Mouse (Mus musculus) erythroblast, embryonic 14.5 days (primary cell): ENCODE measurements around the gene Arhgef16. TPM values are rescaled to one million over a fixed set of nuclear protein-coding genes. Genes with fewer than 3 reads are reported as not detected.
A peak's percentile ranks its signal among the peaks of the same experiment; 100 is the strongest.

ENCODE experiments used
- H3K27me3 ChIP-seq: 2 replicates; pipeline ENCODE4 v1.6.1; 2012; ENCODE audit warnings: inconsistent platforms; ENCODE audit not compliant: control insufficient read depth
- H3K36me3 ChIP-seq: 2 replicates; pipeline ENCODE4 v1.6.1; 2012; ENCODE audit warnings: mild to moderate bottlenecking, inconsistent platforms; ENCODE audit not compliant: control insufficient read depth
- H3K4me1 ChIP-seq: 2 replicates; pipeline ENCODE4 v1.6.1; 2012; ENCODE audit warnings: inconsistent platforms; ENCODE audit not compliant: control insufficient read depth
- H3K4me3 ChIP-seq: replicated peaks from 2 replicates; pipeline ENCODE3; 2012; ENCODE audit warnings: moderate library complexity, mild to moderate bottlenecking, inconsistent platforms
- H3K9me3 ChIP-seq: 2 replicates; pipeline ENCODE4 v1.6.1; 2012; ENCODE audit warnings: low read length, inconsistent platforms, mixed read lengths; ENCODE audit not compliant: control insufficient read depth
- GATA1 ChIP-seq: IDR thresholded peaks from 2 replicates; pipeline ENCODE4 v1.6.1; 2012; ENCODE audit warnings: low read length, inconsistent platforms, mixed read lengths
- TAL1 ChIP-seq: IDR thresholded peaks from 3 replicates; pipeline ENCODE4 v1.6.1; 2012; ENCODE audit warnings: low read length, inconsistent platforms, mixed read lengths
- polyA plus RNA-seq: library from polyadenylated mRNA; stranded (reverse); fragments of >175 nt; gene quantifications from 2 replicates; pipeline ENCODE4 v1.2.3, GENCODE M21; 2012

The Arhgef16 gene
- polyA plus RNA-seq, 1 experiment = 0.02 TPM

DNA sequence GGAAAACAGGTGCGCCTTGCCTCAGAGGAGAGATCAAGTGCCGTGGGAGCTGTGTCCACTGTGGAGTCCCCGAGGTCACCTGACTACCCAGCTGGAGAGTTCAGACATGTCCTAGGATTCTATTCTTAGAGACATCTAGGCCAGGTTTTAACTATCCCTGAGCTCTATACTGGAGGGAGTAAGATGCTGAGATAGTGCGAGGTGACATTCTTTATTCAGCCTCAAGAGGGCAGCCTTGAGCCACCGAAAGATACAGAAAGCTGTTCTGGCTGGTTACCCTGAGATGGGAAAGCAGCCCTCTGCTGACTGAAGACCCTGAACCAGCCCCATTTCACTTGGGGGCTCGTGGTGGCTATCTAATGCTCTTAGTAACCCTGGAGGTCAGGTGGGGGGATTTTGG is 27.4 kb upstream of the Arhgef16 start:
- no peak overlapping the region for H3K4me3 ChIP-seq
- no peaks in the 10 kb centered on the region for H3K36me3 ChIP-seq
- H3K27me3 ChIP-seq = no peaks in the 10 kb centered on the region
- peaks cover 5% of the 10 kb centered on the region for H3K4me1 ChIP-seq
- H3K9me3 ChIP-seq = no peaks in the 10 kb centered on the region
- TF ChIP-seq TAL1 (no peak), GATA1 (no peak)

DNA sequence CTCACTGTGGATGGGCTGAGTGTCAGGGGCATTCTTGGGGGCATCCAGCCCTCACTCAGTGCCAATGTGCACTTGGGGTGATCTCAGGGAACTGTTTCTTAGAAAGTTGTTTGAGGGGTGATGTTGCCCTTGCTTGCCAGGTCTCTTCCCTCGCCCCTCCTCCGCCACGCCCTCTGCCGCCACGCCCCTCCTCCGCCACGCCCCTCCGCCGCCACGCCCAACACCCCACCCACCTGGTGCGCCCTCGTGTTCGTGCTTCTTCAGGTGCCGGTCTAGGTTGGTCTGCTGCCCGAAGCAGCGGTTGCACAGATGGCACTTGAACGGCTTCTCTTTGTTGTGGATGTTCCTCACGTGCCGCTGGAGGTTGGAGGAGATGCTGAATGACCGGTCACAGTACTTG is 27.0 kb upstream of the Arhgef16 start:
- Histone ChIP-seq H3K36me3 (no peaks in the 10 kb centered on the region), H3K9me3 (no peaks in the 10 kb centered on the region), H3K27me3 (no peaks in the 10 kb centered on the region), H3K4me1 (peaks cover 5% of the 10 kb centered on the region), H3K4me3 (no peak overlapping the region)
- TF ChIP-seq TAL1 = no peak
- no peak for TF ChIP-seq GATA1

DNA sequence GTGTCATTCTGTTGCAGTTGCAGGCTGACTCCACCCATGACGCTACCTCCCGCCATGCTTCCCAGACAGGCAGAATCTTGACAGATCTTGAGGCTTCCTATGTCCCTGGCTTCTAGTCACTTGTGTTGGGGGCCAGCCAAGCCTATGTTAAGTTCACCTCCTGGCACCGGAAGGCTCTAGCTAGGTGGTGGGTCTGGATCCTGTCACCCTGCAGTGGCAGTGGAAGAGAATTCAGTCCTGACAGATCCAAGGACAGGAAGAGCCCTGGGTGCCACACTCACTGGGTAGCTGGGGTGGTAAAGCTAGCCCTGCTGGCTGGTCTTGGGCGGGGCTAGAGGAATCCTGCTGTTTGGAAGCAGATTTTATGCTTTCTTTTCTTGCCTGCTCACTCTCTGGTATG is 23.9 kb upstream of the Arhgef16 start:
- TF ChIP-seq TAL1 (no peak), GATA1 (no peak)
- Histone ChIP-seq H3K4me3 (no peak overlapping the region), H3K27me3 (no peaks in the 10 kb centered on the region), H3K36me3 (no peaks in the 10 kb centered on the region), H3K9me3 (no peaks in the 10 kb centered on the region), H3K4me1 (peaks cover 5% of the 10 kb centered on the region)

DNA sequence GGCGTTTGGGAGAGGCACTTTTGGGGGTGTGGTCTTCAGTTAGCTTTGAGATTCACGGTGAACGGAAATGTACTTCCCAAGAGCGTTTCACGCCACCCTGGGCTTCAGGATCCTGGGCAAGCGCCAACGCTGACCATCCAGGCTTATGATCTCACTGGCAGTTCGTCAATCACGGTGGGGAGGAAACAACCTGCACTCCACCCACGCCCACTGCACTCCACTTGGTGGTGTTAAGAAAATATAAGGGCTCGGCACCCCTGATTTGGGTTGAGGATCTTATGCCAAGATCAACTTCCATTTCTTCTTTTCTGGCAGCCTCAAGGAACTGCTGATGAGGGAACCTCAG is 12.1 kb upstream of the Arhgef16 start:
- Histone ChIP-seq H3K27me3 (no peaks in the 10 kb centered on the region), H3K4me3 (no peak overlapping the region), H3K36me3 (no peaks in the 10 kb centered on the region), H3K9me3 (peaks cover 2% of the 10 kb centered on the region; the same call in 1 of the 2 replicates), H3K4me1 (no peaks in the 10 kb centered on the region)
- TF ChIP-seq TAL1 (no peak), GATA1 (no peak)

DNA sequence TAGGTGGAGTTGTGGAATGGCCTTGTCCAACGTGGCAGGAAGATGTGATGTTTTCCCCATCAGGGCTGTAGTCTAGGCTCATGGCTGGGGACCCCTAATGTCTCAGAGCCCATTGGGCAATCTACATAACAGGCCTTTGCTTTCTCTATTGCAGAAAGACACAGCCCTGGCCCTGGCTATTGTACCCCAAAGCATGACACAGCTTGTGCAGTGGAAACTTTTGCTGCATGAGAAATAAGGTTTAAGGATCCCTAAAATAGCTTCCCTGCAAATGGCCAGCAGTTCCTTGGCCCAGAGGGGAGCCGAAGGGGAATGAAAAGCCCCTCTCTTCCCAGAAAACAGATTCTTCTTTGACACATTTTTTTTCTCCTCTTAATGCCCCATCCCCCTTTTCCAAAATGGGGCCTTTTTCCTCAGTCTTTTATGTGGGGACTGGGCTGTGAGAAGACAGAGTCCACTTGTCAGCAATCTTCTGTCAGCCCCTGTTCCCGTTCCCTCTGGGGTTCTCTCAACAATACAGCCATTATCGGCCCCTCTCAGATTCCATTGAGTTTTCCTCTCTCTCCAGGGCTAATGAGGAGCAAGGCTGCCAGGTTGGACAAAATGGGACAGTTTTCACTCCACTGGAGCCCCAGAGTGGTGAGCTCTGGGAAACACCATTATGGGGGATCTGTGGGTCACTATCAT is 11.6 kb upstream of the Arhgef16 start:
- no peaks in the 10 kb centered on the region for H3K27me3 ChIP-seq
- no peaks in the 10 kb centered on the region for H3K4me1 ChIP-seq
- no peak for TF ChIP-seq TAL1
- no peak for TF ChIP-seq GATA1
- peaks cover 2% of the 10 kb centered on the region; the same call in 1 of the 2 replicates for H3K9me3 ChIP-seq
- H3K4me3 ChIP-seq = no peak overlapping the region
- H3K36me3 ChIP-seq = no peaks in the 10 kb centered on the region

DNA sequence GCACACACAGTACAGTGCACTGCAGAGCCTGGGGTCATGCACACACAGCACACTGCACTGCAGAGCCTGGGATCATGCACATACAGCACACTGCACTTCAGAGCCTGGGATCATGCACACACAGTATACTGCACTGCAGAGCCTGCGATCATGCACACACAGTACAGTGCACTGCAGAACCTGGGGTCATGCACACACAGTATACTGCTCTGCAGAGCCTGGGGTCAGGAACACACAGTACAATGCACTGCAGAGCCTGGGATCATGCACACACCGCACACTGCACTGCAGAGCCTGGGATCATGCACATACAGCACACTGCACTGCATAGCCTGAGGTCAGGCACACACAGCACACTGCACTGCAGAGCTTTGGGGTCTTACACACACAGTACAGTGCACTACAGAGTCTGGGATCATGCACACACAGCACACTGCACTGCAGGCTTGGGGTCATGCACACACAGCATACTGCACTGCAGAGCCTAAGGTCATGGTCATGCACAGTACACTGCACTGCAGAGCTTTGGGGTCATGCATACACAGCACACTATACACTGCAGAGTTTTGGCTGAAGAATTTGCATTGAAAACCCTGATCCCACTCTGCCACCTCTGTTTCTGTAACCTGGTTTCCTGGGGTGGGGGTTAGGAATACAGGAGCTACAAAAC is 10.8 kb upstream of the Arhgef16 start:
- no peaks in the 10 kb centered on the region for H3K27me3 ChIP-seq
- TF ChIP-seq TAL1 (no peak), GATA1 (no peak)
- no peaks in the 10 kb centered on the region for H3K36me3 ChIP-seq
- no peak overlapping the region for H3K4me3 ChIP-seq
- no peaks in the 10 kb centered on the region for H3K4me1 ChIP-seq
- H3K9me3 ChIP-seq = peaks cover 2% of the 10 kb centered on the region; the same call in 1 of the 2 replicates

DNA sequence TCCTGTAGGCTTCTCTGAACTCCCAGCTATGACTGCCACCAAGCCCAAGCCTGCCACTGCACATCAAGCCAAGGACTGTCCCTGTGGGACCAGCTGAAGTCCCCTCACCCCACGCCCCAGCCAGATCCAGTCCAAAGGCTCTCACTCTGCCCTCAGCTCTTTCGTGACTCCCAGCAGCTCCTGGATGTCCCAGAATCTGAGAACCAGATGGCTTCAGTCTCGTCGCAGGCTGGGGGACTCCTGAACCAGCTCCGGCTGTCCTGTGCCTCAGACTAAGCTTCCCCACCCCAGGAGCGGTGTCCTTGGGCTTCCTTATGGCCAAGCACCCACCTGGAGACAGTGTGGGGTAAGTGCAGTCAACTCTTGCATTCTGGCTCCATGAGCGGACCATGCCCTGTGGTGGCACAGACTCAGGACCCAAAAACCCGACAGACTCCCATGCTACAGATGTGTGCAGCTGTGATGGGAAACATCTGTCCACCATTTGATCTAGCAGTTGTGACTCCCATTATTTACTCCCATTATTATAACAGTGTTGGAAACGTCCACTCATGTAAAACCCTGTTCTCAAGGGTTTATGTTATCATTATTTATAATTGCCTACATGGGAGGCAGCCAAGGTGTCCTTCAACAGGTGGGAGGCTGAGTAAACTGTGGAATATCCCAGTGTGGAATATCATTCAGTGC is 9.2 kb upstream of the Arhgef16 start:
- H3K36me3 ChIP-seq = no peaks in the 10 kb centered on the region
- no peaks in the 10 kb centered on the region for H3K4me1 ChIP-seq
- peaks cover 2% of the 10 kb centered on the region; the same call in 1 of the 2 replicates for H3K9me3 ChIP-seq
- no peaks in the 10 kb centered on the region for H3K27me3 ChIP-seq
- H3K4me3 ChIP-seq = no peak overlapping the region
- TF ChIP-seq GATA1 (no peak), TAL1 (no peak)

DNA sequence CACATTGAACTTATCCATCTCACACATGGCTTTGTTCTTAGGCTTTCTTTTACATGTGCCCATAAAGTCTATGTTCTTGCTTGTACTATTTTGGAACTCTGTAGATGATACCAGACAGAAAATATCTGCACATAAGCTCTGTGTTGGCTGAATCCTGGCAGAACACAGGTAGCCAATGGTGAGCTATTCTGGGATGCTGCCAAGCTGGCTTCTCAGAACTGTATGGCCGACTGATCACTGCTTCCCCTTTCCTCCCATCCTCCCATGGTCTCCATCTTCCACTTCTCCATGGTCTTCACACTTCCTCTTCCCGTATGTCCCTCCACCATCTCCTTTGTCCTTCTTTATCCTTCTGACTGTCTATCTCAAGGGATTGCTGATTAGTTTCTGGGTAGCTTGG is 7.7 kb upstream of the Arhgef16 start:
- Histone ChIP-seq H3K4me3 (no peak overlapping the region), H3K27me3 (no peaks in the 10 kb centered on the region), H3K9me3 (peaks cover 2% of the 10 kb centered on the region; the same call in 1 of the 2 replicates), H3K4me1 (no peaks in the 10 kb centered on the region), H3K36me3 (no peaks in the 10 kb centered on the region)
- TF ChIP-seq TAL1 = no peak
- no peak for TF ChIP-seq GATA1

DNA sequence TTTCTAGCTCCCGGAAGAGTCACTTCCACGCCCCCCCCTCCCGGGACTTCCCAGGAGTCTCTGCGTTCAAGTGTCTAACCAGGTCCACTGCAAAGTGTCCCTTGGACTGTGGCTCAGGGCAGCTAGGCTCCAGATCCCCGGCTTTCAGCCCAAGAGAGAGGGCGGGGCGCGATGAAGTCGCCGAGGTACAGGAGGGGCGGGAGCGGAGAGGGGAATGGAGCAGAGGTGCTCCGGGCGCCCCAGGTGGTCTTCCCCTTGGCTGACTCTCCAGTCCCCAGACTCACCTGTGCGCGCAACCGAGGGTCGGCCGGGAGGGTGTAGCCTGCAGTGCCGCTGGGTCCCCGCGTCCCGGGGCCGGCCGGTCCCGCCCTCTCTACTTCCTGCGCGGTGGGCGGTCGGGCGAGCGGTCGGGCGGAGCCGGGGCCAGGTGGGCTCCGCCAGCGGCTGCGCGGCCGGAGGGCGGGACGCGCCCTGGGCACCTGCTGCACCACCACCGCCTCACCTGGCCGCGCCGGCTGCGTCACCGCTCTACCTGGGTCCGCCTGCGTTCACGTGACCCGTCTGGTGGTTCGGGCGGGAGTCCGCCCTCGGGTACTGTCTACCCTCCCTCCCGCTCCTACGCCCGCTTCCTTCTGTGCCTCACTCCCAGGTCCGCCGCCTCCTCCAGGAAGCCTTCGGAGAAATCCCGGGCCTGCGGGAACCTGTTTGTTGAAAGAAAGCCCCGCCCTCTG is 1.8 kb downstream of the Arhgef16 start:
- H3K9me3 ChIP-seq = no peaks in the 10 kb centered on the region
- TF ChIP-seq TAL1 = no peak
- no peak for TF ChIP-seq GATA1
- no peaks in the 10 kb centered on the region for H3K4me1 ChIP-seq
- H3K36me3 ChIP-seq = no peaks in the 10 kb centered on the region
- H3K4me3 ChIP-seq = peak overlapping the region; percentile 49
- H3K27me3 ChIP-seq = peaks cover 27% of the 10 kb centered on the region
